Mouse (Mus musculus) activated CD4-positive, CD25-positive, alpha-beta regulatory T cell, adult 4 months (primary cell): Measurements from ENCODE around the gene Fam162b. TPM values are rescaled to one million over a fixed set of nuclear protein-coding genes. Genes with fewer than 3 reads are reported as not detected.
A peak's percentile ranks its signal among the peaks of the same experiment; 100 is the strongest.

Experiments used
- ATAC-seq: one replicate; pipeline ENCODE4 v1.8.0; 2017
- polyA plus RNA-seq, 2 experiments: library from polyadenylated mRNA; unstranded; fragments of 100-300 nt; shearing (Covaris generic); gene quantifications; one replicate each; pipeline ENCODE4 v1.2.1; 2017

Fam162b gene
- not detected for polyA plus RNA-seq

GRCm38 (mm10) chr10:51590139-51590574, at the start of gene Fam162b:
TSS of gene Fam162b (minus strand) at chr10:51590517.
- ATAC-seq = no peak

- ATAC-seq = no peak
Measured at GRCm38 (mm10) chr10:51631411-51632136, 41.3 kb upstream of the Fam162b start, which contains the start of gene Gprc6a. TSS of gene Gprc6a (minus strand) at chr10:51631461.

GRCm38 (mm10) chr10:51621193-51621592, 30.9 kb upstream of the Fam162b start:
- no peak for ATAC-seq

DNA sequence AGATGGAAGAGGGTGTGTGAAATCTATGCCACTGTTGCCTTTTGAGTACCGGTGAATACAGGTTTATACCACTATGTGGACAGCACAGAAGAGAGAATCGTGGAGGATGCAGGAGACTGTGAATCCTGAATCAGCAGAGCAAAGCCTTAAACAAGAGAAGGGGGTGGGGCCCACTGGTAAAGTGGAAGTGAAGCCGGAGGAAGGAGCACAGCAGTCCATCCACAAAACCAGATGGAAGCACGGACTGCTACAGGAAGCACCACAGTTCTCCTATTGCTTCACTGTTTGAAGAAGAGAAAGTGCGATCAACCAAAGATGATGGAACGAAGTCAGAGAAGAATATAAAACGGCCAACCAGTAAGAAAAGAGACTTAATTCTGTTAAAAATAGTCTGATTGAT, 29.8 kb upstream of the Fam162b start:
- ATAC-seq = no peak

GRCm38 (mm10) chr10:51618538-51618937, 28.2 kb upstream of the Fam162b start:
- ATAC-seq = no peak

GRCm38 (mm10) chr10:51614826-51615590, 24.7 kb upstream of the Fam162b start:
- no peak for ATAC-seq

DNA sequence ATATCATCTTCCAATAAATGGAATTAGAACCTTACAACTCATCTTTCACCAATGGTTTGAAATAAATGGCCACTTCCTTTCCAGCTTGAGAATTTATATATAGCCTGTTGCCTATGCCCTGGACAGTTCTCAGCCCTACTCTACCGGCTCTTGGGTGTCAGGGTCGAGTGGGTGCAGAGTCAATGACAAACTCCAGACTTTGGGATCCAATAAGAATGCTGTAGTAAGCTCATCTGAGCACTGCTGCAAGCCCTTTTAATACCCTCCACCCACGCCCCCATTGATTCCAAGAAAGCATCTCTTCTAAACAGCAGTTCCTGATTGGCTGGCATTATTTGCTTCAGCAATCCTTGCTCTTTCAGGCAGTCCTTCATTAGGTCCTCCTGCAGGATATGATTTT, 23.1 kb upstream of the Fam162b start:
- ATAC-seq = no peak

DNA sequence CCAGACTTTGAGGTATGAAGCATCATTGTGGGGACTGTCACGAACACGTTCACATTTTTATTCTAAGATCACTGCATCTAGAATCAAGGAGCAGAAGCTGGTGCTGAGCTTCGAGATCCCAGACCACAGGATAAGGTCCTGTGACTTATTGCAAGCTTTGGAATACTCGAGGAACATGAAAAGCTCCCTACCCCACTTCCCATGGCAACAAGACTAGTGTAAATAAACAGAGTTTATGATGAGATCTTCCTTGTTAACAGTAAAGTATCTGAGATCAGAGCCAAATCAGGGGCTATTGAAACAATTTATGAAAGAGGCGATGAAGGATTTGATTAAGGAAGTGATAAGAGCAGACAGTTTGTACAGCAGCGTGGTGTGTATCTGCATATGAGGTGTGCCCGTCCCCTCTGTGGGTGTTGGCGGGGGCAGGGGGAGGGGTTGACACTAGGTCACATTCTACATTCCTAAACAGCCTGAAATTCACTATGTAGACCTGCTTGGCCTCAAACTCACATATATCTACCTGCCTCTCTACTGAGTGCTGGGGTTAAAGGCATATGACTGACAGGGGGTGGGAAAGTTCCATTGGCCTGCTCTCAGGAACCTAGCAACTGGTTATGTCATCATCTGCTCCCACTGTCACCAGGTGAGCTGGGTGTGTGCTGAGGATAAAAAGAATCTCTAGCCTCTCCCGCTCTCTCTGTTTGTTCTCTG, 21.8 kb upstream of the Fam162b start:
- ATAC-seq = no peak

DNA sequence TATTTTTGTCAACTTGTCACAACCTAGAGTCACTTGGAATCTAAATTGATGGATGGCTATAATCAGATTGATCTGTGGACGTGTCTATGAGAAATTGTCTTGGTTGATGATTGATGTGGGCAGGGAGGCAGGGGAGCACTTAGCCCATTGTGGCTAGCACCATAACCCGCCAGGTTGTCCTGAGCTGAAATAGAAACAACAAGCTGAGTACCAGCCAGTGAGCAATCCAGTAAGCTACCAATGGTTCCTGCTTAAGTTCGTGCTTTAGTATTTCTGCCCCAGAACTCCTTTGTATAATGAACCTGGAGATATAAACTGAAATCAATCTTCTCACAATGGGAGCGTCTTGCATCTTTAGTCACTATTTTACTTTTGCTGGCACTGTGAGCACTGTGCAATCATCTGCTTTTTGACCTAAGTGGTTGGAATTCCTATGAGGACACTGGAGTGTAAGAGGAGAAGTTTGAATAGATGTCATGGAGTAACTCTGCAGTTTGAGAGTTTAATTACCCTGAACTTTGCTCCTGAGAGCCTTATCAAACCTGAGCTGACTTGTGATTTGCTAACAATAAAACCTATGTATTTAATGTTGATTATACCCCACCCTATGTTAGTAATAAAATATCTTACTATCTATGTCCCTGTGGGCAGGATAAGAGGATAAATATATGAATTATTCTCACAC, 19.6 kb upstream of the Fam162b start:
- ATAC-seq = no peak

- ATAC-seq = no peak
Measured at GRCm38 (mm10) chr10:51596928-51597635, 6.8 kb upstream of the Fam162b start.

DNA sequence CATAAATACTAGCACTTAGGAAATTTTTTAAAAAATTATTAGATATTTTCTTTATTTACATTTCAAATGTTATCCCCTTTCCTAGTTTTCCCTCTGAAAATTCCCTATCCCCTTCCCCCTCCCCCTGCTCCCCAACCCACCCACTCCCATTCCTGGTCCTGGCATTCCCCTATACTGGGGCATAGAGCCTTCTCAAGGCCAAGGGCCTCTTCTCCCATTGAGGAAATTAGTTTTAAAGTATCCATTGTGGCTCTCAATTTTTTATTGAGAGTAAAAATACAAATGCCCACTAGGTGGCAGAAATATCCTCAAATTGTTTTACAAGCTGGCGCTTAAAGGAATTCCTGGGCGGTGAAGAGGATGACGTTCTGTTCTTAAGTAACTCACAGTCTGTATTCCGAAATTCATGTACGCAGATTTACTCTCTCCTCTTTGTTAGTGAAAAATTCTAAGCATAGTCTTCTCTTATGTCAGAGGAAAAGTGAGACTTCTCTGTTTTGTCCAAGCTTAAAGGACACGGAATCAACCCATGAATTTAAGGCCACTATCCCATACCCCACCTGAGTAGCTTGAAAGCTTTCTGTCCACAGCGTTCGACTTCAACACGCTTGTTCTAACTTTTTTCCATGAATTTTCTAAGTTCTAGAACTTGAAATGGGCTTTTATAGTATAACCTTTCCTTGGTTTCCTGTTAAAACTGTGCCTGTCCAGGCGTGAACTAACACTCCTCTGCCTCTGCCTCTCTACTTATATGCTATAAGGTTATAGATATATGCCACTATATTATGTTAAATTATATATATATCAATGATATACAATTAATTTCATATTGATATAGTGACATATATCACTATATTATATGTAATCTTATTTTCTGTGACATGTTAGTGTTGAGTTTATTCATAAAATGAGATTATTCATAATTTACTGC, 4.9 kb upstream of the Fam162b start:
- ATAC-seq = no peak

DNA sequence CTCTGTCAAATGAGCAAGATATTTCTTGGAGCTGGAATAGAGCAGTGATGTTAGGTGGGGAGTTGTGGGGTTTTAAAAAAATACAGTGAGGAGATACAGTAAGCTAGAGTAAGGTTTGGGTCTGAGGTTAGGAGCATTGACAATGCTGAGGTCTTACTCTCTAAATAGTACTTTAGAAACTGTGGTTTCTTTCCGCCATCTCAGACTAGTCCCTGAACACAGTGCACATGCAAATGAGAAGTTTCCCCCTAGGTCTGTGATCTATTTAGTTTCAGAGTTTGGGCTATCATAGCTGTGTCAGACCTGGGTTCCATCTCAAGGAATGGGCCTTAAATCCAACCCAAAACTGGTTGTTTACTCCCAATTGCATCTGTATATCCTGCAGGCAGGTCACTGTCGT, 1.3 kb upstream of the Fam162b start:
- ATAC-seq = no peak

- ATAC-seq = no peak
Measured at GRCm38 (mm10) chr10:51584919-51585318, 5.4 kb downstream of the Fam162b start.

DNA sequence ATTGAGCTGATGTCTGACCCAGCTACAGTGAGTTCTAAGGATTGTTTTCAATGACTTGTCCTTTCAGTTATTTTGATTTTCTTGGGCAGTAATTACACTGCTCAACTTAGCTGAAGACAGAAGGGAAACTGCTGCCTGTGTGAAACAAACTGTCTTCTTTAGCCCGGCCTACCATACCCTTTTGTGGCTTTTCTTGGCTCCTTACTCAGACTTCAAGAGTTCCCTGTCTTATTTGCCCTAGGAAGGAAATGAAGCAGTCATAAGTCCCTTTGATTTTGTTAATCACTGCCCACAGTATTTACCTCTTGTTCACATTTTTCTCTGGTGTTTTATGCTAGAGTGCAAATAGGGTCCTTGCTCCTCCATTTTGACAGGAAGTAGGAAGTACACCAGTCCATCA, 5.9 kb downstream of the Fam162b start:
- no peak for ATAC-seq

GRCm38 (mm10) chr10:51571225-51571996, 18.9 kb downstream of the Fam162b start:
- no peak for ATAC-seq

DNA sequence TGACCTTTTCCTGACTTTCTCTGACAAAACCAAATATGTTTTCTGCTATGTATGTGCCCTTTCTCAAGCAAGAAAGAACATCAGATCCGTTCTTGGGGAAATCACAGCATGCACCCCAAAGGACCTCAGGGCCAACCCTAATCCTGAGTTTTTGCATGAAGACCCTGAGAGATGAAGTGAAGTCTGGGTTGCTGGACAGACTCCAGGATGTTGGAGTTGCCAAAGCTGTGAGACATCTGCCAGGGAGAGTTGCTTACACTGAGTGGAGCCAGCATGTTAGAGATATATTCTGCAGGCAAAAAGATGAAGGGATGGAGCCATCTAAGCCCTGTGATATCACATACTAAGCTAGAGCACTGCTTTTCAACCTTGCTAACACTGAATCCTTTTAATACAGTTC, 34.3 kb downstream of the Fam162b start:
- ATAC-seq = no peak

GRCm38 (mm10) chr10:51553348-51554123, 36.8 kb downstream of the Fam162b start:
- peak; percentile 72 for ATAC-seq
